Mouse (Mus musculus) liver, embryonic 15.5 days (tissue): ENCODE measurements at regions not wholly inside any gene's neighbourhood (a gene's known extent, or its start where the extent isn't known, plus 50 kb on each side); places are given as distances from the start of the nearest gene placed in this dataset.

ENCODE experiments used
- ATAC-seq: fragments of 200-750 bp; cut with Nextera tagmentation; 2 replicates; pipeline ENCODE4 v1.8.0; 2017; ENCODE audit warnings: moderate number of reproducible peaks, mild to moderate bottlenecking, moderate library complexity; ENCODE audit not compliant: insufficient read depth
- H3K27ac ChIP-seq: fragments of 300-500 bp; sonication (generic); replicated peaks from 2 replicates; pipeline ENCODE4 v1.5.1; 2015; ENCODE audit warnings: mild to moderate bottlenecking, inconsistent platforms
- H3K27me3 ChIP-seq: fragments of 300-500 bp; sonication (generic); 2 replicates; pipeline ENCODE4 v1.6.1; 2015; ENCODE audit warnings: mild to moderate bottlenecking, inconsistent platforms
- H3K36me3 ChIP-seq: fragments of 300-500 bp; sonication (generic); replicated peaks from 2 replicates; pipeline ENCODE4 v1.6.1; 2015; ENCODE audit warnings: moderate library complexity, mild to moderate bottlenecking, inconsistent platforms
- H3K4me1 ChIP-seq: fragments of 300-500 bp; sonication (generic); replicated peaks from 2 replicates; pipeline ENCODE4 v1.6.1; 2015; ENCODE audit warnings: inconsistent platforms
- H3K4me2 ChIP-seq: fragments of 300-500 bp; sonication (generic); 2 replicates; pipeline ENCODE4 v1.6.1; 2015; ENCODE audit warnings: moderate library complexity, mild to moderate bottlenecking, inconsistent platforms
- H3K4me3 ChIP-seq: fragments of 300-500 bp; sonication (generic); replicated peaks from 2 replicates; pipeline ENCODE4 v1.5.1; 2015; ENCODE audit warnings: mild to moderate bottlenecking, inconsistent platforms
- H3K9ac ChIP-seq: fragments of 300-500 bp; sonication (generic); 2 replicates; pipeline ENCODE4 v1.6.1; 2015; ENCODE audit warnings: moderate library complexity, mild to moderate bottlenecking, inconsistent platforms
- H3K9me3 ChIP-seq: fragments of 300-500 bp; sonication (generic); replicated peaks from 2 replicates; pipeline ENCODE4 v1.6.1; 2016; ENCODE audit warnings: inconsistent platforms
- WGBS: fragments of 180-500 bp; shearing (Covaris S2); methylation state at CpG from one replicate; pipeline ENCODE4 v1.1.7; 2015; ENCODE audit warnings: mixed read lengths; ENCODE audit not compliant: insufficient replicate concordance; 5-methylcytosine and 5-hydroxymethylcytosine counted together

- Histone ChIP-seq H3K4me2 (no peak overlapping the region), H3K9me3 (no peaks in the 10 kb centered on the region)
Measured at GRCm38 (mm10) chr7:74975986-74976385, 333.1 kb downstream of the Sv2b start.

GRCm38 (mm10) chr7:74974448-74974847 lies 334.6 kb downstream of the Sv2b start:
- no peak overlapping the region for H3K4me3 ChIP-seq
- H3K27ac ChIP-seq = no peak overlapping the region
- H3K4me1 ChIP-seq = no peaks in the 10 kb centered on the region
- no peaks in the 10 kb centered on the region for H3K27me3 ChIP-seq
- no peak overlapping the region for H3K4me2 ChIP-seq
- H3K36me3 ChIP-seq = no peaks in the 10 kb centered on the region
- 18% methylated on average over 3 of the region's 3 CpGs for WGBS
- no peak for ATAC-seq
- H3K9ac ChIP-seq = no peak overlapping the region
- H3K9me3 ChIP-seq = no peaks in the 10 kb centered on the region

More at GRCm38 (mm10) chr7:74975986-74976385, 333.1 kb downstream of the Sv2b start:
- Histone ChIP-seq H3K4me3 (no peak overlapping the region), H3K9ac (no peak overlapping the region), H3K4me1 (no peaks in the 10 kb centered on the region), H3K27me3 (no peaks in the 10 kb centered on the region), H3K27ac (no peak overlapping the region), H3K36me3 (no peaks in the 10 kb centered on the region)
- ATAC-seq = no peak

DNA sequence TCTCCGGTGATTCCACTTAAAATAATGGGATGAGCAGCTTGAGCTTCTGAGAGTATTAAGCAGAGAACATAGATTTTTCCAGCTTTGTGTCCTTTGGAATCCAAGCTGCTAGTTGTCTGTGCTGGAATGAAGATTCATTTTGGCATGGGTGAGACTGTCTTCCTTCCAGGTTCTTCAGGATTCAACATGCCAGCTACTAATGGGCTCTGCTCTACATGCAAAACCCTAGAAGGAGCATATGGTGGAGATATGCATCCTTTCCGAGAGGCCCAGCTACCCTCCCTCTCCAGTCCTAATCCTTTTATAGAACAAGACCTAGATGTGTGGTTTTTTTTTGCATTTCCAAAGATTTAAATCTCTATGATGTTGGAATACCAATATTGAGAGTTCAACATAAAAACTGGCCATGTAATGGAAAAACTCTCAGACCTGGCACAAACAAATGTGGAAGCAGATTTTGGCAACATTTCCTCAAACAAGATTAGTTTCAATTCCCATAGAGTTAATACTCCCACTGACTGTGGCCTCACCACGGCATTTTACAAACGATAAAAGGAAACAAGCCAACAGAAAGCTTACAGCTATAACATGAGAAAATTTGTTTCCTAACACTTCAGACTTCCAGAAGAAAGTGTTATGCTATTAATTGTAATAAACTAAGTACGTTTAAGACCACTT lies 364.5 kb downstream of the Sv2b start:
- Histone ChIP-seq H3K36me3 (no peaks in the 10 kb centered on the region), H3K4me3 (no peak overlapping the region), H3K9me3 (no peaks in the 10 kb centered on the region), H3K4me2 (no peak overlapping the region), H3K27ac (no peak overlapping the region), H3K9ac (no peak overlapping the region), H3K27me3 (no peaks in the 10 kb centered on the region), H3K4me1 (no peaks in the 10 kb centered on the region)
- WGBS = 39% methylated on average over 5 of the region's 5 CpGs
- no peak for ATAC-seq

DNA sequence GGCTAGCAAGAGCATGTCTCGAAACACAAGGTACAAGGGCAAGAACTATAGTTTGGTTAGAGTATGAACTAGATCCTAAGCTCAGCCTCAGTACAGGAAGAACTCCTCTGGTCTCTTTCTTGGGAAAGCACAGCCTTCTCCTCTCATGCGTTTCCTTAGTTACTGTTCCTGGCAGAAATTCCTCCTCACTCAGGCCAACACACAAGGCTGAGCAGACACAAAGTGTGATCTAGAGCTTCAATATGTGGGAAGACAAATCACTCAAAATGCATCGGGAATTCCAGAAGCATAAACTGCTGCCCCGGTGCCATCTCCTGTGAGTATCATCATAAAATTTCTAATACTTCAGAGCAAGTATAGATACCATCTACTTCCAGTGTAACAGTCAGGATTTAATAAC lies 366.1 kb downstream of the Sv2b start:
- Histone ChIP-seq H3K36me3 (no peaks in the 10 kb centered on the region), H3K4me3 (no peak overlapping the region), H3K4me1 (no peaks in the 10 kb centered on the region), H3K4me2 (no peak overlapping the region), H3K9ac (no peak overlapping the region), H3K27ac (no peak overlapping the region), H3K9me3 (no peaks in the 10 kb centered on the region), H3K27me3 (no peaks in the 10 kb centered on the region)
- 69% methylated on average over 4 of the region's 4 CpGs for WGBS
- no peak for ATAC-seq

DNA sequence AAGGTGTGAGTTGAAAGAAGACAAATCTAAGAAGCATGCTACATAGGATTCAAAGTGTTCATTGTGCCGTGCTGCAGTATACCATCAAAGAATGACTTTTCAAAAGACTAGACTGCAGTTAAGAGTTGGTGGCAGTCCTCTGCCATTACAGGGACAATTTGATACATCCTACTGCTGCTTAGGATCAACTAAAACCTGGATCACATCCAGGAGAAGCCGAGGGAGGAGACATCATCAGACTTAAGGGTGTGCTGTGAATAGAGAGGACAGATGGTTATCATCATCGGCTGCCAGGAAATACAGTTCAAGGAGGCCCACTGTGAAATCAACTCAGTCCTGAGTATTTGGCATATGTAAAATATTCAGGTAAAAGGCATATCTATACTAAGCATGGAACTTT lies 366.9 kb downstream of the Sv2b start:
- no peaks in the 10 kb centered on the region for H3K9me3 ChIP-seq
- 51% methylated on average over 3 of the region's 3 CpGs for WGBS
- H3K27me3 ChIP-seq = no peaks in the 10 kb centered on the region
- H3K27ac ChIP-seq = no peak overlapping the region
- H3K4me3 ChIP-seq = no peak overlapping the region
- no peak overlapping the region for H3K4me2 ChIP-seq
- ATAC-seq = no peak
- H3K36me3 ChIP-seq = no peaks in the 10 kb centered on the region
- no peaks in the 10 kb centered on the region for H3K4me1 ChIP-seq
- H3K9ac ChIP-seq = no peak overlapping the region

GRCm38 (mm10) chr7:74929142-74929829 lies 374.7 kb upstream of the Slco3a1 start:
- Histone ChIP-seq H3K9ac (peak overlapping the region; percentile 37; the same call in 1 of the 2 replicates), H3K27ac (peak overlapping the region; percentile 80), H3K36me3 (no peaks in the 10 kb centered on the region), H3K9me3 (no peaks in the 10 kb centered on the region), H3K4me1 (peaks cover 36% of the 10 kb centered on the region), H3K27me3 (no peaks in the 10 kb centered on the region), H3K4me3 (0 out of 2 replicates have a peak overlapping the region, but pooled peaks have one; percentile 1), H3K4me2 (peak overlapping the region; percentile 59)
- ATAC-seq = peak; percentile 40
- 29% methylated on average over 8 of the region's 8 CpGs for WGBS

GRCm38 (mm10) chr7:74928226-74928927 lies 373.8 kb upstream of the Slco3a1 start:
- H3K27me3 ChIP-seq = no peaks in the 10 kb centered on the region
- peak overlapping the region; percentile 37; the same call in 1 of the 2 replicates for H3K9ac ChIP-seq
- peak; percentile 92 for ATAC-seq
- H3K4me2 ChIP-seq = peak overlapping the region; percentile 59
- H3K4me1 ChIP-seq = peaks cover 36% of the 10 kb centered on the region
- H3K27ac ChIP-seq = peak overlapping the region; percentile 80
- H3K4me3 ChIP-seq = 0 out of 2 replicates have a peak overlapping the region, but pooled peaks have one; percentile 1
- H3K9me3 ChIP-seq = no peaks in the 10 kb centered on the region
- no peaks in the 10 kb centered on the region for H3K36me3 ChIP-seq
- WGBS = 14% methylated on average over 6 of the region's 6 CpGs

GRCm38 (mm10) chr7:74926729-74927128 lies 372.1 kb upstream of the Slco3a1 start:
- no peaks in the 10 kb centered on the region for H3K36me3 ChIP-seq
- H3K27me3 ChIP-seq = no peaks in the 10 kb centered on the region
- H3K4me1 ChIP-seq = peaks cover 36% of the 10 kb centered on the region
- 69% methylated on average over 2 of the region's 2 CpGs for WGBS
- ATAC-seq = no peak
- no peak overlapping the region for H3K9ac ChIP-seq
- no peak overlapping the region for H3K4me3 ChIP-seq
- H3K27ac ChIP-seq = peak overlapping the region; percentile 45; the same call in 1 of the 2 replicates
- no peak overlapping the region for H3K4me2 ChIP-seq
- no peaks in the 10 kb centered on the region for H3K9me3 ChIP-seq

- Histone ChIP-seq H3K9me3 (no peaks in the 10 kb centered on the region), H3K4me3 (no peak overlapping the region), H3K27ac (no peak overlapping the region), H3K27me3 (no peaks in the 10 kb centered on the region), H3K9ac (no peak overlapping the region), H3K36me3 (no peaks in the 10 kb centered on the region), H3K4me1 (peaks cover 16% of the 10 kb centered on the region), H3K4me2 (no peak overlapping the region)
- WGBS = 90% methylated on average over 1 of the region's 1 CpGs
- no peak for ATAC-seq
Measured at GRCm38 (mm10) chr7:74924156-74924555, 369.6 kb upstream of the Slco3a1 start.

GRCm38 (mm10) chr7:74908311-74908962 lies 353.9 kb upstream of the Slco3a1 start:
- no peak for ATAC-seq
- 11% methylated on average over 3 of the region's 3 CpGs for WGBS

DNA sequence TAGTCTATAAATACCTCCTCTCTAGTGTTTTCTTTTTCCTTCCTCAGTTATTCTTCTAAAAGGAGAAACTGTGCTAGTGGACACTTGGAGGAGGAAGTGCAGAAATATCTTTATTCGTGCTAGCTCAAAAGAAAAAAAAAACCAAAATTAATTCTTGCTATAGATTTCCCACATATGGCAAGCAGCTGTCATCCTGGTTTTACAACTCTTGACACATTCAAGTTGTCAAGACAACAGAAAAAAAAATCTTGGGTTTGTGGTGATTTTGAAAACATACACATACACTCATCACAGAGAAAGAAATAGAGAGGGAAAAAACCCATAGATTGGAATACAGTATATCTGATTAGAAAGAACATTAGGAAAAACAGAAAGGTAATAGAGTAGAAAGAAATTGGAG lies 352.8 kb upstream of the Slco3a1 start:
- Histone ChIP-seq H3K27ac (no peak overlapping the region), H3K9ac (no peak overlapping the region), H3K4me1 (no peaks in the 10 kb centered on the region), H3K36me3 (no peaks in the 10 kb centered on the region), H3K27me3 (no peaks in the 10 kb centered on the region), H3K4me2 (no peak overlapping the region), H3K9me3 (no peaks in the 10 kb centered on the region), H3K4me3 (no peak overlapping the region)
- WGBS = 18% methylated on average over 1 of the region's 1 CpGs
- no peak for ATAC-seq

More at GRCm38 (mm10) chr7:74908311-74908962, 353.9 kb upstream of the Slco3a1 start:
- Histone ChIP-seq H3K36me3 (no peaks in the 10 kb centered on the region), H3K4me2 (no peak overlapping the region), H3K9ac (no peak overlapping the region), H3K27ac (no peak overlapping the region), H3K9me3 (no peaks in the 10 kb centered on the region), H3K27me3 (no peaks in the 10 kb centered on the region), H3K4me1 (no peaks in the 10 kb centered on the region), H3K4me3 (no peak overlapping the region)
